Mouse (Mus musculus) myocyte (in vitro differentiated cells): Measurements from ENCODE around the gene Tgfbrap1. TPM values are rescaled to one million over a fixed set of nuclear protein-coding genes. Genes with fewer than 3 reads are reported as not detected.

Experiments
- H3K27me3 ChIP-seq: one replicate; pipeline ENCODE4 v1.6.1; 2011; ENCODE audit not compliant: control insufficient read depth, insufficient read depth, insufficient read length
- H3K36me3 ChIP-seq: one replicate; pipeline ENCODE4 v1.6.1; 2011; ENCODE audit not compliant: control insufficient read depth, insufficient read depth
- H3K4me2 ChIP-seq: one replicate; pipeline ENCODE4 v1.6.1; 2011; ENCODE audit warnings: low read depth, control low read depth
- H3K4me3 ChIP-seq: one replicate; pipeline ENCODE4 v1.5.1; 2011; ENCODE audit warnings: mild to moderate bottlenecking, control low read depth, moderate library complexity
- H3K79me2 ChIP-seq: one replicate; pipeline ENCODE4 v1.6.1; 2011; ENCODE audit not compliant: control insufficient read depth, insufficient read depth
- H3ac ChIP-seq: one replicate; pipeline ENCODE4 v1.6.1; 2011; ENCODE audit not compliant: control insufficient read depth, insufficient read length
- CEBPB ChIP-seq: IDR thresholded peaks from 2 replicates; pipeline ENCODE4 v1.6.1; 2011; ENCODE audit warnings: mild to moderate bottlenecking, moderate library complexity; ENCODE audit not compliant: poor library complexity, insufficient read depth, severe bottlenecking
- E2F4 ChIP-seq: IDR thresholded peaks from one replicate; pipeline ENCODE4 v1.6.1; 2011; ENCODE audit warnings: mild to moderate bottlenecking, control low read depth, moderate library complexity; ENCODE audit not compliant: insufficient read depth
- MAX ChIP-seq: IDR thresholded peaks from one replicate; pipeline ENCODE4 v1.6.1; 2011; ENCODE audit warnings: low read depth, mild to moderate bottlenecking, control low read depth
- MYOD1 ChIP-seq, 3 experiments: IDR thresholded peaks; one replicate each; pipeline ENCODE4 v1.6.1; 2011; ENCODE audit warnings: control low read depth in 2 of 3, low read depth in 2 of 3, mild to moderate bottlenecking in 2 of 3, moderate library complexity in 1 of 3; ENCODE audit not compliant: insufficient read length in 2 of 3, control insufficient read depth in 1 of 3
- MYOG ChIP-seq, 3 experiments: IDR thresholded peaks; one replicate each; pipeline ENCODE4 v1.6.1; 2011; ENCODE audit warnings: control low read depth in 2 of 3, low read depth in 2 of 3, mild to moderate bottlenecking in 2 of 3; ENCODE audit not compliant: insufficient read length in 2 of 3, control insufficient read depth in 1 of 3, insufficient read depth in 1 of 3
- POLR2A ChIP-seq: IDR thresholded peaks from one replicate; pipeline ENCODE4 v1.6.1; 2011; ENCODE audit warnings: low read depth, mild to moderate bottlenecking, control low read depth, moderate library complexity; ENCODE audit not compliant: insufficient read length
- POLR2AphosphoS2 ChIP-seq: IDR thresholded peaks from one replicate; pipeline ENCODE4 v1.6.1; 2011; ENCODE audit warnings: low read depth, control low read depth; ENCODE audit not compliant: insufficient read length
- REST ChIP-seq: IDR thresholded peaks from one replicate; pipeline ENCODE4 v1.6.1; 2011; ENCODE audit warnings: mild to moderate bottlenecking, control low read depth, moderate library complexity; ENCODE audit not compliant: insufficient read depth, insufficient read length
- SRF ChIP-seq: IDR thresholded peaks from one replicate; pipeline ENCODE4 v1.6.1; 2011; ENCODE audit warnings: low read depth; ENCODE audit not compliant: control insufficient read depth, insufficient read length
- TCF12 ChIP-seq: IDR thresholded peaks from one replicate; pipeline ENCODE4 v1.6.1; 2011; ENCODE audit warnings: mild to moderate bottlenecking, control low read depth; ENCODE audit not compliant: poor library complexity, insufficient read depth, severe bottlenecking
- TCF3 ChIP-seq: IDR thresholded peaks from one replicate; pipeline ENCODE4 v1.6.1; 2011; ENCODE audit warnings: low read depth, control low read depth; ENCODE audit not compliant: insufficient read length
- USF1 ChIP-seq: IDR thresholded peaks from one replicate; pipeline ENCODE4 v1.6.1; 2011; ENCODE audit warnings: low read depth, mild to moderate bottlenecking, control low read depth, moderate library complexity
- polyA plus RNA-seq: library from polyadenylated mRNA; unstranded; fragments of >200 nt; fragmentation: generic; extraction: Trizol; gene quantifications from one replicate; pipeline ENCODE4 v1.2.1, GENCODE M21; 2012; ENCODE audit warnings: missing spikeins

The Tgfbrap1 gene
- polyA plus RNA-seq, 1 experiment, result 12.8 TPM

DNA sequence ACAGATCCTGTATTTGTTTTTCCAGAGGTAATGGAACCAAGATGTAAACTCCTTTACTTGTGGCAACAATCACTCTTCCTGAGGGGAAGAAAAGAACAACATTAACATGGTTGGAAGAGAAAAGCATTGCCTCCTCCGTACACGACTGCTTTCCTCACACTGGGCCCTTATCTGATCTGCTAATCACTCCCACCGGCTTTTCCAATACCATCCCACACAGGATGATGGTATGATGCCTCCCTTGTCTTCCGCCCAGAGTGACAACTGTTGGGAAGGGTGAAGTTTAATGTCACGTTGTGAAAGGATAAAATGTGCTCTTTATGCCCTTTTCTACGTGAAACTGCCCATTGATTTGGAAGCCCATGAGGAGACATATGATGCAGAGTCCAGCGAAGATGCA, 30.9 kb downstream of the Tgfbrap1 start:
- no peak overlapping the region for H3ac ChIP-seq
- no peak overlapping the region for H3K4me3 ChIP-seq
- peaks cover 36% of the 10 kb centered on the region for H3K36me3 ChIP-seq
- H3K79me2 ChIP-seq, result no peaks in the 10 kb centered on the region
- no peak overlapping the region for H3K4me2 ChIP-seq
- H3K27me3 ChIP-seq, result no peaks in the 10 kb centered on the region
- no peak for TF ChIP-seq MYOG (IDR thresholded peaks at IDR 0.05; ENCODE audit: control insufficient read depth in 1 of 3, insufficient read depth in 1 of 3, insufficient read length in 2 of 3, low read depth in 2 of 3)
- no peak for TF ChIP-seq POLR2A
- no peak for TF ChIP-seq MAX
- no peak for TF ChIP-seq TCF3
- no peak for TF ChIP-seq TCF12
- no peak for TF ChIP-seq REST
- TF ChIP-seq MYOD1 (IDR thresholded peaks at IDR 0.05; ENCODE audit: control insufficient read depth in 1 of 3, insufficient read length in 2 of 3, low read depth in 2 of 3), result no peak
- TF ChIP-seq E2F4, result no peak
- no peak for TF ChIP-seq USF1
- TF ChIP-seq CEBPB, result no peak
- no peak for TF ChIP-seq SRF
- TF ChIP-seq POLR2AphosphoS2, result no peak

DNA sequence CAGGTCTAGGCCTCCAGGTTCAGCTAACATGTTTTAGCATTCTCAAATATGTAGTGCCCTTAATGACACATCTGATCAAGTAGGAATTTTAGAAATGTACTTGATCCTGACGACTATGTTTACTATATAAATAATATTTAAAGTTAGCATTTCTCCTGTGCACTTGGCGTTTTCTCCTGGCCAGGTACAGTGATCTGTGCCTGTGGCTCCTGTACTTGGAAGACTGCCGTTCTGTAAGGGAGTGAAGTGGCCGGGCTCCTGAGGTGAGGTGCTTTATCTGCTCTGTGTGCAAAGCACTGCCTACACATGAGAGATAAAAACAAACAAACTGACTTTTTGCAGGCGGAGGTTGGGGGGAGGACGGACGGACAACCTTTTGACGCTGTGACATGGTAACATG, 31.9 kb downstream of the Tgfbrap1 start:
- Histone ChIP-seq H3K36me3 (peaks cover 36% of the 10 kb centered on the region), H3K79me2 (no peaks in the 10 kb centered on the region)

DNA sequence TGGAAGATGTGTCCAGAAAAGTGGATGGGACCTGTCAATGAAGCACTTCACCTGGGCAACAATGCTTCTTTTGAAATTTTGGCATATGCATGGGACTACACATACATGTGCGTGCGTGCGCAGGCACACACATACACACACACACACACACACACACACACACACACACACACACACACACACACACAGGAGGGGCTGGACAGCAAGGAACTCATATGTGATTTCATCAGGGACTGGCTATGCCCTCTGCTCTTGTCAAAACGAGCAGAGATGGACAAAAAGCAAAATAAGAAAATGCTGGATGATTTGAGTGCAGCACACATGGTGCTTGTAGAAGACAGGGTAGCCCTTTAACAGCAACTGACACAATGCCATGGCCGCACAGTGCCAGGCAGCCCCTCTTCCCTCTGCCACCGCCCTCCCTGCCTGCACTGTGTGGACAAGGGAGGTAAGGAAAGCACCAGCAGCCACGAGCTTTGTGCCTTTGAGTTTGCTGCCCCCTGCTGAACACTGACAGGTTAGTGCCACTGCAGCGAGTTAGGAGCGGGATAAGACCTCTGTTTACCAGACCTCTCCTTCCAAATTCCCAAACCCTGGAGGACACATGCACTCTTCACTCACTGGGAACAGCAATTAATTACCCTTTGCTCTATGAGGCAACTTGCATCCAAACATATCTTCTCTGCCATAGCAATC, 32.7 kb downstream of the Tgfbrap1 start:
- Histone ChIP-seq H3K4me2 (no peak overlapping the region), H3K27me3 (no peaks in the 10 kb centered on the region), H3K36me3 (peaks cover 31% of the 10 kb centered on the region), H3K4me3 (no peak overlapping the region), H3K79me2 (no peaks in the 10 kb centered on the region), H3ac (no peak overlapping the region)
- TF ChIP-seq CEBPB (no peak), TCF12 (no peak), MAX (no peak), MYOG (IDR thresholded peaks at IDR 0.05; ENCODE audit: control insufficient read depth in 1 of 3, insufficient read depth in 1 of 3, insufficient read length in 2 of 3, low read depth in 2 of 3) (no peak), USF1 (no peak), E2F4 (no peak), MYOD1 (IDR thresholded peaks at IDR 0.05; ENCODE audit: control insufficient read depth in 1 of 3, insufficient read length in 2 of 3, low read depth in 2 of 3) (no peak), POLR2A (no peak), SRF (no peak), TCF3 (no peak), REST (no peak), POLR2AphosphoS2 (no peak)

More for the DNA sequence above, 31.9 kb downstream of the Tgfbrap1 start:
- no peak overlapping the region for H3K4me3 ChIP-seq
- no peak overlapping the region for H3K4me2 ChIP-seq
- H3K27me3 ChIP-seq, result no peaks in the 10 kb centered on the region
- H3ac ChIP-seq, result no peak overlapping the region
- TF ChIP-seq E2F4 (no peak), MAX (no peak), POLR2AphosphoS2 (no peak), CEBPB (no peak), POLR2A (no peak), USF1 (no peak)

DNA sequence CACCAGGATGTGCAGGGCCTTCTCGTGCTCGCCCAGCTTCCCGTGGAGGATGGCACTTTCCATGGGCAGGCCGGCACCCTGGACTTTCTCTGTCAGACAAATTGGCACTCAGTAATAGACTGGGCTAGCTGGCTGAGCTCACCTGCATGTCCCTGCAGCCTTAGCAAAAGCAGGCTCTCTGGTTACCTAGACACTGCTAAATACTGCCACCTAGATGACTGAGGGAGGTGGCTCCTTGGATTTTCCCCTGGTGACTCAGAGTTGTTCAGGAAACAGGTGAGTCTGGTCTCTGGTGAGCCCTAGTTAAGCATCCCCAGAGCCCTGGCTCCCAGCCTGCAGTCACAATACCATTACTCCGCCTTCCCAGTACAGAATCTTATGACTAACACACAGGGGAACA, 46.5 kb downstream of the Tgfbrap1 start:
- H3K4me3 ChIP-seq, result no peak overlapping the region
- H3K79me2 ChIP-seq, result no peaks in the 10 kb centered on the region
- H3ac ChIP-seq, result no peak overlapping the region
- no peak for TF ChIP-seq MYOD1 (IDR thresholded peaks at IDR 0.05; ENCODE audit: control insufficient read depth in 1 of 3, insufficient read length in 2 of 3, low read depth in 2 of 3)
- TF ChIP-seq E2F4, result no peak
- TF ChIP-seq TCF12, result no peak
- no peak for TF ChIP-seq TCF3
- no peak for TF ChIP-seq POLR2A
- TF ChIP-seq USF1, result no peak
- TF ChIP-seq SRF, result no peak
- TF ChIP-seq POLR2AphosphoS2, result no peak
- TF ChIP-seq MAX, result no peak
- no peak for TF ChIP-seq MYOG (IDR thresholded peaks at IDR 0.05; ENCODE audit: control insufficient read depth in 1 of 3, insufficient read depth in 1 of 3, insufficient read length in 2 of 3, low read depth in 2 of 3)
- no peaks in the 10 kb centered on the region for H3K27me3 ChIP-seq
- no peak overlapping the region for H3K4me2 ChIP-seq
- peaks cover 11% of the 10 kb centered on the region for H3K36me3 ChIP-seq

DNA sequence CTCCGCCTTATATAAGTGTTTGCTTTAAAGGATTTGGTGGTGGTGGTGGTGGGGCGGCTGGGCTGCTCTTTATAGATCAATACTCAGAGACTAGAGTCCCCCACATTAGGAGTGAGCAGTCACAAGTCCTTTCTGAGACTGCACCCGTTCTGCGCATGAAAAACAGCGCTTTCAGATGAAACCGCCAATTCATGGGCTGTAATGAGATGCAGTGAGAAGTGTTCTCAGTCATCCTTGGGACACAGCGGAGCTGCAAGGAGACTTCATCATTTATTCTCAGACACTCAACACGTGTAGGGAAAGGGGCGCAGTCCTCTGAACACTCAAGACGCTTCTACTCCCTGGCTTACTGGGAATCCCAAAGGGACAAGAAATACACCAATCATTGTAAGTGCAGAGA, 50.6 kb downstream of the Tgfbrap1 start:
- TF ChIP-seq REST (no peak), MAX (no peak), POLR2A (no peak), TCF12 (no peak), SRF (no peak), E2F4 (no peak), CEBPB (no peak), MYOG (IDR thresholded peaks at IDR 0.05; ENCODE audit: control insufficient read depth in 1 of 3, insufficient read depth in 1 of 3, insufficient read length in 2 of 3, low read depth in 2 of 3) (no peak), USF1 (no peak), MYOD1 (IDR thresholded peaks at IDR 0.05; ENCODE audit: control insufficient read depth in 1 of 3, insufficient read length in 2 of 3, low read depth in 2 of 3) (no peak), TCF3 (no peak), POLR2AphosphoS2 (no peak)
- H3K4me2 ChIP-seq, result no peak overlapping the region
- H3K36me3 ChIP-seq, result no peaks in the 10 kb centered on the region
- H3K4me3 ChIP-seq, result no peak overlapping the region
- peaks cover 6% of the 10 kb centered on the region for H3K27me3 ChIP-seq
- H3ac ChIP-seq, result no peak overlapping the region
- H3K79me2 ChIP-seq, result no peaks in the 10 kb centered on the region
